Mouse (Mus musculus): ENCODE results near the gene Tmed8. TPM values are rescaled to one million over a fixed set of nuclear protein-coding genes. Genes with fewer than 3 reads are reported as not detected.
A peak's percentile ranks its signal among the peaks of the same experiment; 100 is the strongest.

Gene Tmed8
- 13.0 and 13.4 TPM in 2 replicates for polyA plus RNA-seq (2011; ENCODE audit: insufficient read depth, insufficient read length, low read depth, missing spikeins)

DNA sequence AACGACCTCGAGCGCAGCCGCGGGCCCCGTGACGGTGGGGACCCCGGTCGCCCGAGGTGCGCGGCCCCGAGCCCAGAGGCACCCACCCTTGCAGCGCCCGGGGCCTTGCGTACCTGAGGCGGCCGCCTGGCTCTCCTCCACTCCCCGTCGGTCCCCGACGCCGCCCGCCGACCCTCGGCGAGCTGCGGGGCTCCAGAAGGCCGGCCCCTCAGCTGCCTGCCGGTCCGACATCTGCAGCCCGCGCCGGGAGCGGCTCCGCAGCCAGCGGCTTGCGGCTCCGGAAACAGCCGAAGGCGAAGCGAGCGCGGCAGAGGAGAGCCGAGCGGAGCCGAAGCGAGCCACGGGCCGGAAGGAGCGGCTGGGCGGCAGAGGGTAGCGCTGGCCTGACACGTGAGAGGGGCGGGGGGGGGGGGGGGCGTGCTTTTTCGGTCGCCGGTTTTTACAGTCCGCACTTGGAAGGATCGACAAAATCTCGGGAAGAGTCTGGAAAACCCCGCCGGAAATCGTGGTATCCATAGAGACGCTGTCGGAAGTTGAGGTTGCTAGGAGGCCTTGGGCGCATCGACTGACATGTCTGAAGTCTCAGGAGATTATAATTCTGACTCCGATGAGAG is at the start of gene Tmed8:
TSS of gene Tmed8 (minus strand) at position 482 of the 614 bp plus-strand sequence.
- Histone ChIP-seq H3K9ac (ENCODE audit: low read depth, poor library complexity, severe bottlenecking) (peak within 1 kb of the TSS; percentile 95), H3K9me3 (replicated peaks; ENCODE audit: control insufficient read depth, insufficient read depth, low read length, poor library complexity, severe bottlenecking) (no peaks in the 10 kb centered on the region), H3K36me3 (ENCODE audit: control insufficient read depth, insufficient read depth, low read length, poor library complexity, severe bottlenecking) (no peaks in the 10 kb centered on the region), H3K4me1 (ENCODE audit: control insufficient read depth, insufficient read depth, low read length) (peaks cover 3% of the 10 kb centered on the region), H3K27me3 (ENCODE audit: control insufficient read depth, insufficient read depth, low read length, poor library complexity, severe bottlenecking) (no peaks in the 10 kb centered on the region), H3K27ac (ENCODE audit: insufficient read depth, low read length) (no peak within 1 kb of the TSS), H3K4me3 (ENCODE audit: low read depth, low read length) (peak within 1 kb of the TSS; percentile 92)
- TF ChIP-seq POLR2A (IDR thresholded peaks at IDR 0.05; ENCODE audit: insufficient read depth, low read length) (no peak), CTCF (IDR thresholded peaks at IDR 0.05; ENCODE audit: low read depth, low read length) (no peak), EP300 (IDR thresholded peaks at IDR 0.05; ENCODE audit: insufficient read depth, low read depth, low read length) (no peak)

- Histone ChIP-seq H3K9me3 (replicated peaks; ENCODE audit: control insufficient read depth, insufficient read depth, low read length, poor library complexity, severe bottlenecking) (no peaks in the 10 kb centered on the region; the same call in 1 of the 2 replicates), H3K27ac (ENCODE audit: insufficient read depth, low read length) (no peak within 1 kb of the TSS), H3K9ac (ENCODE audit: low read depth, poor library complexity, severe bottlenecking) (no peak within 1 kb of the TSS), H3K27me3 (ENCODE audit: control insufficient read depth, insufficient read depth, low read length, poor library complexity, severe bottlenecking) (no peaks in the 10 kb centered on the region), H3K4me1 (ENCODE audit: control insufficient read depth, insufficient read depth, low read length) (no peaks in the 10 kb centered on the region), H3K36me3 (ENCODE audit: control insufficient read depth, insufficient read depth, low read length, poor library complexity, severe bottlenecking) (peaks cover 19% of the 10 kb centered on the region), H3K4me3 (ENCODE audit: low read depth, low read length) (no peak within 1 kb of the TSS)
- TF ChIP-seq POLR2A (IDR thresholded peaks at IDR 0.05; ENCODE audit: insufficient read depth, low read length) (no peak), CTCF (IDR thresholded peaks at IDR 0.05; ENCODE audit: low read depth, low read length) (no peak), EP300 (IDR thresholded peaks at IDR 0.05; ENCODE audit: insufficient read depth, low read depth, low read length) (no peak)
Measured at GRCm38 (mm10) chr12:87238632-87239031, 38.4 kb upstream of the Tmed8 start, which contains the start of gene Noxred1. TSS of gene Noxred1 (minus strand) at chr12:87238732.

- no peaks in the 10 kb centered on the region for H3K27me3 ChIP-seq (ENCODE audit: control insufficient read depth, insufficient read depth, low read length, poor library complexity, severe bottlenecking)
- TF ChIP-seq EP300 (IDR thresholded peaks at IDR 0.05; ENCODE audit: insufficient read depth, low read depth, low read length) (no peak), CTCF (IDR thresholded peaks at IDR 0.05; ENCODE audit: low read depth, low read length) (no peak), POLR2A (IDR thresholded peaks at IDR 0.05; ENCODE audit: insufficient read depth, low read length) (no peak)
Measured at GRCm38 (mm10) chr12:87236882-87237483, 36.7 kb upstream of the Tmed8 start.

GRCm38 (mm10) chr12:87230379-87230895 is 30.2 kb upstream of the Tmed8 start:
- Histone ChIP-seq H3K4me1 (ENCODE audit: control insufficient read depth, insufficient read depth, low read length) (peaks cover 3% of the 10 kb centered on the region), H3K27me3 (ENCODE audit: control insufficient read depth, insufficient read depth, low read length, poor library complexity, severe bottlenecking) (no peaks in the 10 kb centered on the region), H3K9ac (ENCODE audit: low read depth, poor library complexity, severe bottlenecking) (no peak overlapping the region), H3K27ac (ENCODE audit: insufficient read depth, low read length) (no peak overlapping the region), H3K36me3 (ENCODE audit: control insufficient read depth, insufficient read depth, low read length, poor library complexity, severe bottlenecking) (no peaks in the 10 kb centered on the region), H3K9me3 (replicated peaks; ENCODE audit: control insufficient read depth, insufficient read depth, low read length, poor library complexity, severe bottlenecking) (no peaks in the 10 kb centered on the region), H3K4me3 (ENCODE audit: low read depth, low read length) (no peak overlapping the region)
- no peak for TF ChIP-seq CTCF (IDR thresholded peaks at IDR 0.05; ENCODE audit: low read depth, low read length)
- no peak for TF ChIP-seq EP300 (IDR thresholded peaks at IDR 0.05; ENCODE audit: insufficient read depth, low read depth, low read length)
- no peak for TF ChIP-seq POLR2A (IDR thresholded peaks at IDR 0.05; ENCODE audit: insufficient read depth, low read length)

More at GRCm38 (mm10) chr12:87236882-87237483, 36.7 kb upstream of the Tmed8 start:
- Histone ChIP-seq H3K27ac (ENCODE audit: insufficient read depth, low read length) (no peak overlapping the region), H3K9me3 (replicated peaks; ENCODE audit: control insufficient read depth, insufficient read depth, low read length, poor library complexity, severe bottlenecking) (no peaks in the 10 kb centered on the region; the same call in 1 of the 2 replicates), H3K4me3 (ENCODE audit: low read depth, low read length) (no peak overlapping the region), H3K4me1 (ENCODE audit: control insufficient read depth, insufficient read depth, low read length) (no peaks in the 10 kb centered on the region), H3K9ac (ENCODE audit: low read depth, poor library complexity, severe bottlenecking) (no peak overlapping the region), H3K36me3 (ENCODE audit: control insufficient read depth, insufficient read depth, low read length, poor library complexity, severe bottlenecking) (peaks cover 18% of the 10 kb centered on the region)

GRCm38 (mm10) chr12:87229633-87230032 is 29.4 kb upstream of the Tmed8 start:
- Histone ChIP-seq H3K9me3 (replicated peaks; ENCODE audit: control insufficient read depth, insufficient read depth, low read length, poor library complexity, severe bottlenecking) (no peaks in the 10 kb centered on the region), H3K27me3 (ENCODE audit: control insufficient read depth, insufficient read depth, low read length, poor library complexity, severe bottlenecking) (no peaks in the 10 kb centered on the region), H3K27ac (ENCODE audit: insufficient read depth, low read length) (no peak overlapping the region), H3K4me3 (ENCODE audit: low read depth, low read length) (no peak overlapping the region), H3K9ac (ENCODE audit: low read depth, poor library complexity, severe bottlenecking) (no peak overlapping the region), H3K4me1 (ENCODE audit: control insufficient read depth, insufficient read depth, low read length) (peaks cover 3% of the 10 kb centered on the region), H3K36me3 (ENCODE audit: control insufficient read depth, insufficient read depth, low read length, poor library complexity, severe bottlenecking) (no peaks in the 10 kb centered on the region)
- TF ChIP-seq EP300 (IDR thresholded peaks at IDR 0.05; ENCODE audit: insufficient read depth, low read depth, low read length) (no peak), POLR2A (IDR thresholded peaks at IDR 0.05; ENCODE audit: insufficient read depth, low read length) (no peak), CTCF (IDR thresholded peaks at IDR 0.05; ENCODE audit: low read depth, low read length) (no peak)

GRCm38 (mm10) chr12:87226801-87227200 is 26.5 kb upstream of the Tmed8 start:
- H3K36me3 ChIP-seq (ENCODE audit: control insufficient read depth, insufficient read depth, low read length, poor library complexity, severe bottlenecking): no peaks in the 10 kb centered on the region
- no peak overlapping the region for H3K27ac ChIP-seq (ENCODE audit: insufficient read depth, low read length)
- peaks cover 3% of the 10 kb centered on the region for H3K4me1 ChIP-seq (ENCODE audit: control insufficient read depth, insufficient read depth, low read length)
- no peak overlapping the region for H3K4me3 ChIP-seq (ENCODE audit: low read depth, low read length)
- H3K27me3 ChIP-seq (ENCODE audit: control insufficient read depth, insufficient read depth, low read length, poor library complexity, severe bottlenecking): no peaks in the 10 kb centered on the region
- no peaks in the 10 kb centered on the region for H3K9me3 ChIP-seq (replicated peaks; ENCODE audit: control insufficient read depth, insufficient read depth, low read length, poor library complexity, severe bottlenecking)
- no peak overlapping the region for H3K9ac ChIP-seq (ENCODE audit: low read depth, poor library complexity, severe bottlenecking)
- no peak for TF ChIP-seq EP300 (IDR thresholded peaks at IDR 0.05; ENCODE audit: insufficient read depth, low read depth, low read length)
- TF ChIP-seq POLR2A (IDR thresholded peaks at IDR 0.05; ENCODE audit: insufficient read depth, low read length): no peak
- TF ChIP-seq CTCF (IDR thresholded peaks at IDR 0.05; ENCODE audit: low read depth, low read length): peak; percentile 8

All from ES-Bruce4 (cell line).